Mouse (Mus musculus) myocyte (in vitro differentiated cells): ENCODE data around the gene Nfkbib. TPM values are rescaled to one million over a fixed set of nuclear protein-coding genes. Genes with fewer than 3 reads are reported as not detected.
A peak's percentile ranks its signal among the peaks of the same experiment; 100 is the strongest.

Source experiments
- H3K27me3 ChIP-seq: one replicate; pipeline ENCODE4 v1.6.1; 2011; ENCODE audit not compliant: control insufficient read depth, insufficient read depth, insufficient read length
- H3K36me3 ChIP-seq: one replicate; pipeline ENCODE4 v1.6.1; 2011; ENCODE audit not compliant: control insufficient read depth, insufficient read depth
- H3K4me2 ChIP-seq: one replicate; pipeline ENCODE4 v1.6.1; 2011; ENCODE audit warnings: low read depth, control low read depth
- H3K4me3 ChIP-seq: one replicate; pipeline ENCODE4 v1.5.1; 2011; ENCODE audit warnings: mild to moderate bottlenecking, control low read depth, moderate library complexity
- H3K79me2 ChIP-seq: one replicate; pipeline ENCODE4 v1.6.1; 2011; ENCODE audit not compliant: control insufficient read depth, insufficient read depth
- H3ac ChIP-seq: one replicate; pipeline ENCODE4 v1.6.1; 2011; ENCODE audit not compliant: control insufficient read depth, insufficient read length
- CEBPB ChIP-seq: IDR thresholded peaks from 2 replicates; pipeline ENCODE4 v1.6.1; 2011; ENCODE audit warnings: mild to moderate bottlenecking, moderate library complexity; ENCODE audit not compliant: poor library complexity, insufficient read depth, severe bottlenecking
- E2F4 ChIP-seq: IDR thresholded peaks from one replicate; pipeline ENCODE4 v1.6.1; 2011; ENCODE audit warnings: mild to moderate bottlenecking, control low read depth, moderate library complexity; ENCODE audit not compliant: insufficient read depth
- MAX ChIP-seq: IDR thresholded peaks from one replicate; pipeline ENCODE4 v1.6.1; 2011; ENCODE audit warnings: low read depth, mild to moderate bottlenecking, control low read depth
- MYOD1 ChIP-seq, 3 experiments: IDR thresholded peaks; one replicate each; pipeline ENCODE4 v1.6.1; 2011; ENCODE audit warnings: control low read depth in 2 of 3, low read depth in 2 of 3, mild to moderate bottlenecking in 2 of 3, moderate library complexity in 1 of 3; ENCODE audit not compliant: insufficient read length in 2 of 3, control insufficient read depth in 1 of 3
- MYOG ChIP-seq, 3 experiments: IDR thresholded peaks; one replicate each; pipeline ENCODE4 v1.6.1; 2011; ENCODE audit warnings: control low read depth in 2 of 3, low read depth in 2 of 3, mild to moderate bottlenecking in 2 of 3; ENCODE audit not compliant: insufficient read length in 2 of 3, control insufficient read depth in 1 of 3, insufficient read depth in 1 of 3
- POLR2A ChIP-seq: IDR thresholded peaks from one replicate; pipeline ENCODE4 v1.6.1; 2011; ENCODE audit warnings: low read depth, mild to moderate bottlenecking, control low read depth, moderate library complexity; ENCODE audit not compliant: insufficient read length
- POLR2AphosphoS2 ChIP-seq: IDR thresholded peaks from one replicate; pipeline ENCODE4 v1.6.1; 2011; ENCODE audit warnings: low read depth, control low read depth; ENCODE audit not compliant: insufficient read length
- REST ChIP-seq: IDR thresholded peaks from one replicate; pipeline ENCODE4 v1.6.1; 2011; ENCODE audit warnings: mild to moderate bottlenecking, control low read depth, moderate library complexity; ENCODE audit not compliant: insufficient read depth, insufficient read length
- SRF ChIP-seq: IDR thresholded peaks from one replicate; pipeline ENCODE4 v1.6.1; 2011; ENCODE audit warnings: low read depth; ENCODE audit not compliant: control insufficient read depth, insufficient read length
- TCF12 ChIP-seq: IDR thresholded peaks from one replicate; pipeline ENCODE4 v1.6.1; 2011; ENCODE audit warnings: mild to moderate bottlenecking, control low read depth; ENCODE audit not compliant: poor library complexity, insufficient read depth, severe bottlenecking
- TCF3 ChIP-seq: IDR thresholded peaks from one replicate; pipeline ENCODE4 v1.6.1; 2011; ENCODE audit warnings: low read depth, control low read depth; ENCODE audit not compliant: insufficient read length
- USF1 ChIP-seq: IDR thresholded peaks from one replicate; pipeline ENCODE4 v1.6.1; 2011; ENCODE audit warnings: low read depth, mild to moderate bottlenecking, control low read depth, moderate library complexity
- polyA plus RNA-seq: library from polyadenylated mRNA; unstranded; fragments of >200 nt; fragmentation: generic; extraction: Trizol; gene quantifications from one replicate; pipeline ENCODE4 v1.2.1, GENCODE M21; 2012; ENCODE audit warnings: missing spikeins

Gene Nfkbib
- polyA plus RNA-seq, 1 experiment = 59.3 TPM

DNA sequence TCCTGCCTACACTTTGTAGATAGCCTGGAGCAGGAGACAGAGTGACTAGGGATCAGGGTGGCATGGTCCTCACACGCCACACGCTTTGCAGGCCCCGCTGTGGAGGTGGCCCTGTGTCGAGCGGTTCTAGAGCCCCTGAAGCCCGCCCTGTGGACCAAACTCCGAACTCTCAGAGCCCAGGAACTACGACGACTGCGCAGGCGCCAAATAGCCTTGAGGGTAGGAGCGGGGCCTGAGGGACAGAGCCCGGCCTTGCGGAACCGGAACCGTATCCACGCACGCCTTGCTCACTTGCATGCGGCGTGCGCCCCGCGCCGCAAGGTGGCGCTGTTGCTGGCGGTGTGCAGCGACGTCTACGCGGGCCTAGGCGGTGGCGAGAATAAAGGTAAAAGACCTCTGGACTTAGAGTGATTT lies 29.3 kb upstream of the Nfkbib start:
- no peaks in the 10 kb centered on the region for H3K36me3 ChIP-seq
- no peak overlapping the region for H3K4me2 ChIP-seq
- no peaks in the 10 kb centered on the region for H3K27me3 ChIP-seq
- no peaks in the 10 kb centered on the region for H3K79me2 ChIP-seq
- no peak overlapping the region for H3K4me3 ChIP-seq
- H3ac ChIP-seq = no peak overlapping the region
- TF ChIP-seq POLR2A (peak; percentile 17), TCF3 (no peak), TCF12 (no peak), E2F4 (no peak), MYOG (IDR thresholded peaks at IDR 0.05; ENCODE audit: control insufficient read depth in 1 of 3, insufficient read depth in 1 of 3, insufficient read length in 2 of 3, low read depth in 2 of 3) (no peak), CEBPB (no peak), MYOD1 (IDR thresholded peaks at IDR 0.05; ENCODE audit: control insufficient read depth in 1 of 3, insufficient read length in 2 of 3, low read depth in 2 of 3) (peak in 1 of 3 experiments; percentile 8), SRF (no peak), POLR2AphosphoS2 (no peak)

DNA sequence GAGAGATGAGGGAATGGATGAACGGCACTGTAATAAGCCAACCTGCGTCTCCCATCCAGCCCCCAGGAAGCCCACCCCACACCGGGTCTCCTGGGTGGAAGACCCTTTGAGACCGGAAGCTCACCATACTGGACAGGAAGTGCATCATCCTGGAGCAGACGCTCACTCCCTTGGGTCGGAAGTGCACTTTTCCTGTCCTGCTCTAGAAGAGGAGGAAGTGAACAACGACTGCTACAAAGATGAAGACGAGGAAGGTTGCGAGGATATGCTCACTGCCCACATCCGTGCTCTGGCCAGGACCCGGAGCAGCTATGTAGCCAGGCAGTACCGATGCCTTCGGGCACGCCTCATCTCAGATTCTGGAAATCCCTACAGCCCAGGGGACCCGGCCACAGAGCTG lies 28.5 kb upstream of the Nfkbib start:
- Histone ChIP-seq H3K4me2 (no peak overlapping the region), H3K36me3 (no peaks in the 10 kb centered on the region), H3K4me3 (no peak overlapping the region), H3K27me3 (no peaks in the 10 kb centered on the region), H3ac (no peak overlapping the region), H3K79me2 (no peaks in the 10 kb centered on the region)
- TF ChIP-seq POLR2A (no peak), TCF3 (no peak), USF1 (no peak), CEBPB (no peak), MYOG (IDR thresholded peaks at IDR 0.05; ENCODE audit: control insufficient read depth in 1 of 3, insufficient read depth in 1 of 3, insufficient read length in 2 of 3, low read depth in 2 of 3) (no peak), SRF (no peak)

DNA sequence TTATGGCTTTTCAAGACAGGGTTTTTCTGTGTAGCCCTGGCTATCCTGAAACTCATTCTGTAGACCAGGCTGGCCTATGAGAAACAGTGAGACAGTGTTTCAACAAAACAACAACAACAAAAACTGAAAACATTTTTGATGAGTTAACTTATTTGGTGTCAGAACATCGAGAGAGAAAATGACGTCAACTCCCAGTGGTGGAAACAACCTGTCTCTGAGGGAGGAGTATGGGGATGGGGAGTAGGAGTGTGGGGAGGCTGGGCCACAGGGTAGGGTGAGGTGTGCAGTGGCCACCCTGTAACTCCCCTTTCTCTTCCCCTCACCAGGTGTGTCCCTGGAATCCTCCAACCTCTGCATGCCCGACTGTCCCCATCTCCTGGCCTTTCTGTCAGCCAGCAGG lies 27.2 kb upstream of the Nfkbib start:
- Histone ChIP-seq H3K4me2 (no peak overlapping the region), H3K4me3 (no peak overlapping the region), H3ac (no peak overlapping the region), H3K27me3 (no peaks in the 10 kb centered on the region), H3K79me2 (no peaks in the 10 kb centered on the region), H3K36me3 (no peaks in the 10 kb centered on the region)
- no peak for TF ChIP-seq USF1
- no peak for TF ChIP-seq REST
- TF ChIP-seq POLR2AphosphoS2 = no peak
- TF ChIP-seq TCF3 = no peak
- no peak for TF ChIP-seq POLR2A
- no peak for TF ChIP-seq TCF12
- TF ChIP-seq MAX = no peak
- TF ChIP-seq CEBPB = no peak
- no peak for TF ChIP-seq MYOD1 (IDR thresholded peaks at IDR 0.05; ENCODE audit: control insufficient read depth in 1 of 3, insufficient read length in 2 of 3, low read depth in 2 of 3)
- TF ChIP-seq MYOG (IDR thresholded peaks at IDR 0.05; ENCODE audit: control insufficient read depth in 1 of 3, insufficient read depth in 1 of 3, insufficient read length in 2 of 3, low read depth in 2 of 3) = no peak
- no peak for TF ChIP-seq E2F4
- no peak for TF ChIP-seq SRF

DNA sequence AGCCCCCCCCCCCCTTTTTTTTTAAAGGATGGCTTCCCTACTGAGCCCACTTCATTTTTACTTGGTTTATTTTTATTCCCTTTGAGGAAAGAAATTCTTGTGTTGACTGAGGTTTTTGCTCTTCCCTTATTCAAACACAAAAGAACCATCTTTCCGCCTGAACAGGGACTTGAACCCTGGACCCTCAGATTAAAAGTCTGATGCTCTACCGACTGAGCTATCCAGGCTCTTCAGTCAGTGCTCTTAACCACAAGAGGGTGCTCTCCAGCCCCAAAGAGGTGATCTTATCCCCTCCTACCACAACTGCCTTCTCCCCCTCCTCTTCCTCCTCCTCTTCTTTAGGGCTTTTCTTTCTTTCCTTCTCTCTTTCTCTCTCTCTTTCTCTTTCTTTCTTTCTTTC lies 26.5 kb upstream of the Nfkbib start:
- Histone ChIP-seq H3ac (no peak overlapping the region), H3K79me2 (no peaks in the 10 kb centered on the region), H3K36me3 (no peaks in the 10 kb centered on the region), H3K4me3 (no peak overlapping the region), H3K27me3 (no peaks in the 10 kb centered on the region), H3K4me2 (no peak overlapping the region)
- TF ChIP-seq TCF12 (no peak), MYOD1 (IDR thresholded peaks at IDR 0.05; ENCODE audit: control insufficient read depth in 1 of 3, insufficient read length in 2 of 3, low read depth in 2 of 3) (no peak), POLR2A (no peak), CEBPB (no peak), POLR2AphosphoS2 (no peak), SRF (no peak), TCF3 (no peak), USF1 (no peak), REST (no peak), MYOG (IDR thresholded peaks at IDR 0.05; ENCODE audit: control insufficient read depth in 1 of 3, insufficient read depth in 1 of 3, insufficient read length in 2 of 3, low read depth in 2 of 3) (no peak), MAX (no peak), E2F4 (no peak)

DNA sequence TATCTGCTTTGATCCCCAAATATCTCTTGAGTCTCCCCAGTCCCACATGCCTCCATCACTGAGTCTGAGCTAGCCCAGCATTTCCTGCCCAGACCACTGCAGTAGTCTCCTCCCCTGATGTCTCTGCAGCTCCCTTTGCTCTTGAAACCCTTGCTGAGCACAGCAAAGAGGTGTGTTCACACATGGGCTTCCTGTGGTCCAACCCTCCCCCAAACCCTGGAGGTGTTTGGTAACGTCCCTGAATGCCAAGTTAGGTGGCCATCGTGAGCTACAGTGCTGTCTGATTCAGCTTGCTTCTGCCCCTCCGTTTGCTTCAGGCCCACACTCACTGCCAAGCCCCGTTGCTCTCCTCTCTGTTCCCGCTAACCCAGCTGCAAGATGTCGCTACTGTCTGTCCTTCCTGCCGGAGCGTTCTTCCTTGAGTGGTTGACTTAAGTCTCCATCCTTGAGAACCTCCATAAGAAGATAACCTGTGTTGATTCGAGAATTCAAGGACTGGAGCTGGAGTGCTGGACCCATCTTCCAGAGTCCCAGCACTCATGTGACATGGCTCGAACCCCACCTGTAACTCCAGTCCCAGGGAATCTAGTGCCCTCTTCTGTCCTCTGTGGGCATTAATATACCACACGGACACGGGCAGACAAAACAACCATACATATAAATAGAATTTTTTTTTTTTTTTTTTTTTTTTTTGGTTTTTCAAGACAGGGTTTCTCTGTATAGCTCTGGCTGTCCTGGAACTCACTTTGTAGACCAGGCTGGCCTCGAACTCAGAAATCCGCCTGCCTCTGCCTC lies 25.3 kb upstream of the Nfkbib start:
- no peaks in the 10 kb centered on the region for H3K27me3 ChIP-seq
- no peak for TF ChIP-seq MYOG (IDR thresholded peaks at IDR 0.05; ENCODE audit: control insufficient read depth in 1 of 3, insufficient read depth in 1 of 3, insufficient read length in 2 of 3, low read depth in 2 of 3)
- H3K36me3 ChIP-seq = no peaks in the 10 kb centered on the region

More for the DNA sequence above, 25.3 kb upstream of the Nfkbib start:
- Histone ChIP-seq H3ac (no peak overlapping the region), H3K79me2 (no peaks in the 10 kb centered on the region), H3K4me2 (no peak overlapping the region), H3K4me3 (no peak overlapping the region)
